Mouse (Mus musculus): Measurements from ENCODE around the gene Ly6g6c. TPM values are rescaled to one million over a fixed set of nuclear protein-coding genes. Genes with fewer than 3 reads are reported as not detected.

The Ly6g6c gene
- not detected in 2 replicates for polyA plus RNA-seq (2012; rRNA removed)

DNA sequence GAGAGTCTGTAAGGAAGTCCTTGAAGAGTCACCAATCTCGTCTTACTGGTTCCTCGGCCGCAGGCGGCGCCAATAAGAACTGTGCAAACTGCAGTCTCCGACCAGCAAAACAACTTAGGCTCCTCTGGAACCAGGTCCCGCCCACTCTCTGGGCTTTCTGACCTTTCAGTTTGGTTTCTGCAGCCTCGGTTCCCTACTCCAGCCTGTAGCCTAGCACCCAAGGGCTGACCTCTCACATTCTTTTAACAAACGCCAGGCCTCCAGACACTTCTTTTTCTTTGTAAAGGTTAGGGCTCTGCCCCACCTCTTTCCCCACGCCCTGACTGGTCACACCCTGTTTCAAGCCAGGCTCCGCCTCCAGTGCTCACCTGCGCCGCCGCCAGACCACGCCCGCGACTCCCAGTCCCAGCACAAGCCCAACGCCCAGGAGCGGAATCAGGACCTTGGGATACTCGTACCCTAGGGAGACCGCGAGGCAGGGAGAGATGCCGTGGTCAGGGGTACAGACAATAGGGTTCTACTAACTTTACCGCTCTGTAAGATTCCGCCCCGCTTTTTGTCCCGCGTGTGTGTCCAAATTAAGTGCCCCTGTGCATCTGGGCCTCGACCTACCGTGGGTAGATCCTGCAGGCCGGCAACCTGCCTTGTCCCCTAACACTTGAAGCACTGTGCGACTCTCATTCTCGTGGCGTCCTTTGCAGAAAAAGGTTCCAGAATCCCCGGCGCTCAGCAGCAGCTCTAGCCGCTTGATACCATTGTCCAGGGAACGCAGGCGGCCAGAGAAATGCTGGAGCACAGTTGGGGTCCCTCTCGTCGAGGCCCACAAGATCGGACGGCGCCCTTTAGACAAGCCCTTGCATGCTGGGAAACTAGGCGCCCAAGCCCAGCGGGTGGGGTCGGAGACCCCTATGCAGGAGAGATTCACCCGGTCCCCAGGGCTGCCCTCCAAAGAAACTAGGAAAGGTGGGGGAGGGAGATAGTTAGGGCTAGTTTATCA lies at the start of gene Ly6g6c:
TSS of gene Ly6g6c (plus strand) at position 438 of the 997 bp plus-strand sequence.
- TF ChIP-seq POLR2A (IDR thresholded peaks at IDR 0.05; ENCODE audit: extremely low read depth, insufficient read depth, low read length) (no peak), CTCF (IDR thresholded peaks at IDR 0.05; ENCODE audit: extremely low read depth, insufficient read depth, low read length) (no peak)
- no peak within 1 kb of the TSS for H3K27ac ChIP-seq (ENCODE audit: insufficient read depth, low read length)
- no peaks in the 10 kb centered on the region for H3K4me1 ChIP-seq (ENCODE audit: control insufficient read depth, insufficient read depth, low read length)
- no peak within 1 kb of the TSS for H3K4me3 ChIP-seq (ENCODE audit: insufficient read depth, low read length)

DNA sequence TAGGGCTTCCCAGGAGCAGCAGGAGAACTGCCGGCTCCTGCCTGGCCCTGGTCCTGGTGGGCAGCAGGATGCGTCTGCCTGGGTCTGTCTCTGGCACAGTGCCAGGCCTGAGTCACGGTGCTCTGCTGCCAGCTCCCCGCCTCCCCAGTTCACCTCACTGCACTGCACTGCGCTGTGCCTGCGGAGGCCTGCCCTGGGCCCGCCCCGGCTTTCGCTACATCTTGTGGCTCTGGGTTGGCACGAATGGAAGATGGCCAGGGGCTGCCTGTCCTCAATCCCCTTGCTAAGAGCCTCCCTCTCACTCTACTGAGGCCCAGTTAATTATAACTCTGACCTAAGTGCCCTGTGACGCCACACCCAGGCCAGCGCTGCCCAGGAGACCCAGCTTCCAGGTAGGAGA lies 48.8 kb upstream of the Ly6g6c start, which contains the start of gene Vwa7:
TSS of gene Vwa7 (plus strand) at position 204 of the 400 bp plus-strand sequence.
- no peak within 1 kb of the TSS for H3K27ac ChIP-seq (ENCODE audit: insufficient read depth, low read length)
- H3K4me3 ChIP-seq (ENCODE audit: insufficient read depth, low read length): no peak within 1 kb of the TSS
- H3K4me1 ChIP-seq (ENCODE audit: control insufficient read depth, insufficient read depth, low read length): no peaks in the 10 kb centered on the region
- no peak for TF ChIP-seq CTCF (IDR thresholded peaks at IDR 0.05; ENCODE audit: extremely low read depth, insufficient read depth, low read length)
- TF ChIP-seq POLR2A (IDR thresholded peaks at IDR 0.05; ENCODE audit: extremely low read depth, insufficient read depth, low read length): no peak

DNA sequence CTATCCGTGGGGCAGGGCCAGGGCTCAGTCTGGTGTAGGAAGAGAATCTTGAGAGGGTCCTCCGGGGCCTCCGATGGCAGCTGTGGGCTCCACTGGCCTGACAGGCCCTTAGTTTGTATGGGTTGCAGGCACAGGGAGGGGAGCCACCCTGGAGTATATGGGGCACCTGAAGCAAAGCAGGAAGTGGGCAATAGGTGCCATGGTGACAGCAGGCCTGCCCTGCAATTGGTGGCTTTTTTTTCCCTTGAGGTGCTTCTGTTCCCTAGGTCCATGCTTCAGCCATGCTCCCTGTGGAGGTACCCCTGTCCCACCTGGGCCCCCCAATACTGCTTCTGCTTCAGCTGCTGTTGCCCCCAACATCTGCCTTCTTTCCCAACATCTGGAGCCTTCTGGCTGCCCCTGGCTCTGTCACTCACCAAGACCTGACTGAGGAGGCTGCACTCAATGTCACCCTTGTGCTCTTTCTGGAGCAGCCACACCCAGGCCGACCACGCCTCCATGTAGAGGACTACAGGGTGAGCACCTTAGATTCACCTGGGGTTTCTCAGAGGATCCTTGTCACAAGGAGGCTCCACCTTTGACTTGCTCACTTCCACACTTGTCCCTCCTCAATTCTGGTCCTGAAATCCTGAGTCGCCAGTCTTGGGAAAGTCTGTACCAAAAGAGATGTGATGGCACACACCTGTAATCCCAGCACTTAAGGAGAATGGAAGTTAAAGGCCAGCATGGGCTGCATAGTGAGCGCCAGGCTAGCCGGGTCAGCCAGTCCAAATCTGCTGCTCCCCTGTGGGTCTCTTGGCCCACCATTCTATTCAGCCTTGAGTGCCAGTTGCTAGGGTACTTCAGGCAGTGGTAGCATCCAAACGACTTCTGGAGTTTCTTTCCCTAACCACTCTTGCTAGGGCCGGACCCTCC lies 48.1 kb upstream of the Ly6g6c start:
- Histone ChIP-seq H3K4me3 (ENCODE audit: insufficient read depth, low read length) (no peak overlapping the region), H3K4me1 (ENCODE audit: control insufficient read depth, insufficient read depth, low read length) (no peaks in the 10 kb centered on the region), H3K27ac (ENCODE audit: insufficient read depth, low read length) (no peak overlapping the region)
- TF ChIP-seq CTCF (IDR thresholded peaks at IDR 0.05; ENCODE audit: extremely low read depth, insufficient read depth, low read length) (no peak), POLR2A (IDR thresholded peaks at IDR 0.05; ENCODE audit: extremely low read depth, insufficient read depth, low read length) (no peak)

DNA sequence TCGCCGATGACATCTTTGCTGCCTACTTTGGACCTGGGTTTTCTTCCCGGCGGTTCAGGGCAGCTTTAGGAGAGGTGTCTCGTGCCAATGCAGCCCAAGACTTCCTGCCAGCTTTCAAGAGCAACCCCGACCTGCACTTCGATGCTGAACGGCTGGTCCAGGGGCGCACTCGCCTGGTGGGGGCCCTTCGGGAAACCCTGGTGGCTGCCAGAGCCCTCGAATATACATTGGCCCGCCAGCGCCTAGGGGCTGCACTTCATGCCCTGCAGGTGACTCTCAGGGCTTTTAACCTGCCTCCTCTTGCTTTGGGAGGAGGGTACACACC lies 47.5 kb upstream of the Ly6g6c start:
- Histone ChIP-seq H3K4me3 (ENCODE audit: insufficient read depth, low read length) (no peak overlapping the region), H3K4me1 (ENCODE audit: control insufficient read depth, insufficient read depth, low read length) (no peaks in the 10 kb centered on the region), H3K27ac (ENCODE audit: insufficient read depth, low read length) (no peak overlapping the region)
- TF ChIP-seq CTCF (IDR thresholded peaks at IDR 0.05; ENCODE audit: extremely low read depth, insufficient read depth, low read length) (no peak), POLR2A (IDR thresholded peaks at IDR 0.05; ENCODE audit: extremely low read depth, insufficient read depth, low read length) (no peak)

GRCm38 (mm10) chr17:35018171-35018570 lies 47.0 kb upstream of the Ly6g6c start:
- Histone ChIP-seq H3K4me3 (ENCODE audit: insufficient read depth, low read length) (no peak overlapping the region), H3K4me1 (ENCODE audit: control insufficient read depth, insufficient read depth, low read length) (no peaks in the 10 kb centered on the region), H3K27ac (ENCODE audit: insufficient read depth, low read length) (no peak overlapping the region)
- TF ChIP-seq POLR2A (IDR thresholded peaks at IDR 0.05; ENCODE audit: extremely low read depth, insufficient read depth, low read length): no peak
- no peak for TF ChIP-seq CTCF (IDR thresholded peaks at IDR 0.05; ENCODE audit: extremely low read depth, insufficient read depth, low read length)

- no peak overlapping the region for H3K27ac ChIP-seq (ENCODE audit: insufficient read depth, low read length)
- TF ChIP-seq POLR2A (IDR thresholded peaks at IDR 0.05; ENCODE audit: extremely low read depth, insufficient read depth, low read length): no peak
- TF ChIP-seq CTCF (IDR thresholded peaks at IDR 0.05; ENCODE audit: extremely low read depth, insufficient read depth, low read length): no peak
- H3K4me1 ChIP-seq (ENCODE audit: control insufficient read depth, insufficient read depth, low read length): no peaks in the 10 kb centered on the region
- no peak overlapping the region for H3K4me3 ChIP-seq (ENCODE audit: insufficient read depth, low read length)
Measured at GRCm38 (mm10) chr17:35019894-35020293, 45.3 kb upstream of the Ly6g6c start.

GRCm38 (mm10) chr17:35020551-35020950 lies 44.6 kb upstream of the Ly6g6c start:
- H3K4me1 ChIP-seq (ENCODE audit: control insufficient read depth, insufficient read depth, low read length): no peaks in the 10 kb centered on the region
- no peak overlapping the region for H3K4me3 ChIP-seq (ENCODE audit: insufficient read depth, low read length)
- no peak for TF ChIP-seq POLR2A (IDR thresholded peaks at IDR 0.05; ENCODE audit: extremely low read depth, insufficient read depth, low read length)
- TF ChIP-seq CTCF (IDR thresholded peaks at IDR 0.05; ENCODE audit: extremely low read depth, insufficient read depth, low read length): no peak
- no peak overlapping the region for H3K27ac ChIP-seq (ENCODE audit: insufficient read depth, low read length)

DNA sequence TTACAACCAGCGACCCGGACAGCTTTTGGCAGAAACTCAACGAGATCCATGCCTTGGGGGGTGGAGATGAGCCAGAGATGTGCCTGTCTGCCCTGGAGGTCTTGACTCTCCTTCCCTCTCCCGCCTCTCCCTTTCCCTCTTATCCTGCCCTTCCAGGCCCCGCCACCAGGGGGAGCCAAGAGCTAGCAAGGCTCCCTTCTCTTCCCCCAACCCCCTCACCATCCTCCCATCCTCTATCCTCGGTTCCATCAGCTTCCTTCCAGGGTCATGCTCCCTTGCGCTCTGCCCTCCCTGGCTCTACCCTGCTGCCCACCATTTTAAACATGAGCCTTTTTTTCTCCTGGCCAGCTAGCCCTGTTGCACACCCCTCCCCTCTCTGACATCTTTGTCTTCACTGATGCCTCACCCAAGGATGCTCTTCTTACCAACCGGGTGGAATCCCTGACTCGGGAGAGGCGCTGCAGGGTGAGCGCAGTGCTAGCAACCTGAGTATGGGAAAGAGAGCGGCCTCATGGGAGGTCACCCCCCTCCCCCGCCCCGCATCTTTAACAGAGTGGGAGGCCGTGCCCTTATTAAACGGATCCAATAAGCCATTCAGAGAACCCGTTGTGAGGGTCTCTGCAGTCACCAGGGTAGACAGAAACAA lies 43.9 kb upstream of the Ly6g6c start:
- Histone ChIP-seq H3K4me1 (ENCODE audit: control insufficient read depth, insufficient read depth, low read length) (no peaks in the 10 kb centered on the region), H3K27ac (ENCODE audit: insufficient read depth, low read length) (no peak overlapping the region), H3K4me3 (ENCODE audit: insufficient read depth, low read length) (no peak overlapping the region; the same call in 1 of the 2 replicates)
- TF ChIP-seq POLR2A (IDR thresholded peaks at IDR 0.05; ENCODE audit: extremely low read depth, insufficient read depth, low read length): no peak
- TF ChIP-seq CTCF (IDR thresholded peaks at IDR 0.05; ENCODE audit: extremely low read depth, insufficient read depth, low read length): peak; percentile 93

Data from cortical plate, adult 2 months (tissue).